Mouse (Mus musculus) layer of hippocampus, adult 9-11 months (tissue): ENCODE data around the gene Nceh1.
"Not testable (repeated sequence)": the region's sequence is repeated elsewhere in the genome, so short reads cannot be mapped to it uniquely, and the experiment has no call there.

Source experiments
- DNase-seq: peaks from one replicate; pipeline ENCODE4 v3.0.0; 2022

Gene Nceh1

DNA sequence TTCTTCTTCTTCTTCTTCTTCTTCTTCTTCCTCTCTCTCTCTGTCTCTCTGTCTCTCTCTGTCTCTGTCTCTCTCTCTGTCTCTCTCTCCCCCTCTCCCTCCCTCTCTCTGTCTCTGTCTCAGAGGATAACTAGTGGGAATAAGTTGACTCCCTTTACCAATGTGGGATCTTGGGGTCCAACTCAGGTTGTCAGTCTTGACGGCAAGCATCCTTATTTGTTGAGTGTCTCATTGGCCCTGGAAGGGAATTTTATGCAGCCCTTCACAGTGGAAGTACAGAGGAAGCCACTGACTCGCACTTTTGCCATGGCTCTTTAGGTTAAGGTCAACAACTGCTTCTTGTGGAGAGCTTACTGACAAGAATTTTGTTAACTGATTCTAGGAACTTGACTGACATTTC, 105.5 kb downstream of the Nceh1 start:
- DNase-seq, result no peak

DNA sequence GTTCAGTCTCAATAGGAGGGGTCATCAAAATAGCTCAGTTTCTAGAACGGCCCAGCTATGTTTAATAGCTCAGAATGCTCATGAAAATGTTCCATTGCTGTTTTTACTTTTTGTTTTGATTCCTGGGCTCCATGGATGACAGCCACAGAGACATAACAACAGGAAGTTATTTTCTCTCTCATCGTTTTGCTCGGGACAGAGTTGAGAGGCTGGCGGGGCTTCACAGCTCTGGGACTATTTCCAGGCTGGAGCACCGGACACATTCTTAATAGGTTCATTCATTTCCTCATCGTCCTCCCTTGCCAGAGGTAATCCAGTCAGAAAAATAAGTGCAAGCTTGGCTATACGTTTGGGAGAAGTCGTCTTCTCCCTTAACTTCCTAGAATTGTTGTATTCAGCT, 106.1 kb downstream of the Nceh1 start:
- DNase-seq, result no peak

DNA sequence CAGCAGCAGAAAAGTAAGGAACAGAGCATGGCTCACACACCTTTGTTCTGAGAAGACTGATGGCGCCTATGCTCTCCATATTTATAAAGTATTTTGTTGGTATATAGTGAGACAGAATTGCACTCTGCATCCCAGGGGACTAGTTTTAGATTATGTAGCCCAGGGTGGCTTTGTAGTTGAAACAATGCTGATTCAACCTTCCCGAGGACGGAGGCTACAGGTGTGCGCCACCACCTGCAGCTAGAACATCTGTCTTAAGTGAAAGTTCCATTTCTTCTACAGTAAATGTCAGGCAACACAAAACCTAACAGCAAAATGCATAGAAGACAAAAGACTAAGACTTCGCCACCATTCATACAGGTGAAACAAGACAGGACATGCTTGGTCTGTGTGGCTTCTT, 107.5 kb downstream of the Nceh1 start:
- no peak for DNase-seq

DNA sequence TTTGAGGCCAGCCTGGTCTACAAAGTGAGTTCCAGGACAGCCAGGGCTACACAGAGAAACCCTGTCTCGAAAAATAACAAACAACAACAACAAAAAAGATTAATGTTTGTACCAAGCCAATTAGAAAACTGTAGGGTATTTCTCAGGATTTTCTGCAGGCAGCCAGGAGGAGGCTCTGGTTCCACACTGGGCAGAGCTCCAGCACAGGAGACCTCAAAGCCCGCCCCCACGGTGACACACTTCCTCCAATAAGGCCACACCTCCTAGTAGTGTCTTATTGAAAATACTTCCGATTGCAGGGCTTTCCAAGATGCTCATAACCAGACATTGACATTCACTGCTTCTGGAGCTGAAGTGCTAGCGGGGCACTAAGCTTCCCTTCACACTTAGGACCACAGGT, 108.2 kb downstream of the Nceh1 start:
- DNase-seq, result not testable (repeated sequence)

DNA sequence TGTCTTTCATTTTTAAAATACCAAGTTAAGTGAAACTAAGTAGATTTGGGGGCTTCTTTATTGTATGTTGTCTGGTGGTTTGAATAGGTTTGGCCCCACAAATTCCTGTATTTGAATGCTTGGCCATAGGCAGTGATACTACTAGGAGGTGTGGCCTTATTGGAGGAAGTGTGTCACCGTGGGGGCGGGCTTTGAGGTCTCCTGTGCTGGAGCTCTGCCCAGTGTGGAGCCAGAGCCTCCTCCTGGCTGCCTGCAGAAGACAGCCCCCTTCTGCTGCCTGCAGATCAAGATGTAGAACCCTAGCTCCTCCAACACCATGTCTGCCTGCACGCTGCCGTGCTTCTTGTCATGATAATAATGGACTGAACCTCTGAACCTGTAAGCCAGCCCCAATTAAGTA, 108.6 kb downstream of the Nceh1 start:
- not testable (repeated sequence) for DNase-seq

DNA sequence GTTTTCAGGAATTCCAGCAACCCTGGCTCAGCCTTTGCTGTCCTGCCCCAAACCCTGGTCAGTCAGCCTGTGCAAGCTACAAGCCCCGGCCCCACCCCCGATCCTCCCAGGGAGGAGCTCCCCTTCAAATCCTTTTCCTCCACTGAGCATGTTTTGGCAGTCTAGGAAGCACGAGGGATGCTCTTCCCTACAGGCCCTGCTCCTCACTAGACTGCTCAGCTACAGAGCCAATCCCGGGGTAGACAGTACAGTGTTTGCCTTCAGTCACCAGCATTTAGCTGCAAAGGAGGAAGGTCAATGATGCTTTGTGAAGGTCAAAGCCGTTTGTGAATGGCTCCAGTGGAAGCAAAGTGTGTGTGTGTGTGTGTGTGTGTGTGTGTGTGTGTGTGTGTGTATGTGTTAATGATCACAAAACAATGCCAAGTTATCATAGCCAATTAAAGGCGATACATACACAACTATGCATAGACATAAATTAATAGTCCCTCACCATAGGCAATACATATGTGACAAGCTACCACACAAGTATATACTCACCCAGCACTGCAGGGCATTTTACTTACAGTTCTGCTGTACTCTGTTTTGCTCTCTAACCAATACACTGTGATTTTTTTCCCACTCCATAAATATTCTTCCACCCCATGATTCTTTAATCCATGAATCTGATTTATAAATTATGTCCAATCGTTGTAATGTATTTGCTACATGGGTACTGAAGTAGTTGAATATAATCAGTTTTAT, 111.0 kb downstream of the Nceh1 start:
- no peak for DNase-seq

DNA sequence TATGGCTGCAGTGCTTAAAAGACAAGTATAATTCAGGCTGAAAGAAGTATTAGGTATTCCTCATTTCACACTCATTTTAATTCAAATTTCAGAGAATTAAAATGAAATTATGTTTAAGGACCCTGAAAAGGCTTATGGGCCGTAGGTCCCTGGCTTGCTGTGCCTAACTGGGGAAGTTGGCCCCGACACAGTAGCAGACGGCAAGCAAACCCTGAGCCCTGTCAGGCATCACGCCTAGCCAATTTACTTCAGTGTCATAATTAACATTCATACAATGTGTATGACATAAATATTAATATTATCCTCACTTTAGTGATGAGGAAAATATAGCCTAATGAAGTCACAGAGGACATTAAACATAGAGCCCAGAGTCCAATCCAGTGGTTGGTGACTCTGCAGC, 117.7 kb downstream of the Nceh1 start:
- DNase-seq, result no peak

DNA sequence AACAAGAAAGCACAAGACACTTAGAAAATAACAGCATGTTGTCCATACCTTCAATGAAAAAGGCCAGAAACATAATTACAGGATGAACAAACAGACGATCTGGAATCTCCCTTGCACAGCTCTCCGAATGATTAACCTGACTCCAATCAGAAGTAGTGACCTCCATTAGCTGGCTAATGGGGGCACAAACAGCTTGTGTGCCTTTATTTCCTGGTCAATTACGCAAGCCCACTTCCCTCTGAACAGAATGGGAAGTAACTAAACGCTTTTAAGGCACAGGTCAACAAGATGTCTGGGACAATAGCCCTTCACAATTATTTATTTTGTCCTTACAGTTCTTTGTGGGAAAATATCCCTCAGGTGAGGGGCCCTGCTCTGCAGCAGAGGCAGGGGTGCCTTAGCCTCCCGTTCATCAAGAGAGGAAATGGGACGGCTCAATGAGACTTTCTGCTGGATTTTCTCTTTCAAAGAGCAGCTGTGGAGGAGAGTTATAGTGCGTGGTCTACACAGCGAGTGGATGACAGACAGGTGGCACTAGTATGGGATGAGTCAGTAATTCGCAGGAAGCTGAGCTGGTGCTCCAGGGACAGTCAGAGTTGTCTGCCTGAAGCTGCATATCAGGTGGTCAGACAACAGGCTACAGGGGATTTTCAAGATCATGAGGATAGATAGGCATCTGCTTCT, 119.7 kb downstream of the Nceh1 start:
- DNase-seq, result no peak

DNA sequence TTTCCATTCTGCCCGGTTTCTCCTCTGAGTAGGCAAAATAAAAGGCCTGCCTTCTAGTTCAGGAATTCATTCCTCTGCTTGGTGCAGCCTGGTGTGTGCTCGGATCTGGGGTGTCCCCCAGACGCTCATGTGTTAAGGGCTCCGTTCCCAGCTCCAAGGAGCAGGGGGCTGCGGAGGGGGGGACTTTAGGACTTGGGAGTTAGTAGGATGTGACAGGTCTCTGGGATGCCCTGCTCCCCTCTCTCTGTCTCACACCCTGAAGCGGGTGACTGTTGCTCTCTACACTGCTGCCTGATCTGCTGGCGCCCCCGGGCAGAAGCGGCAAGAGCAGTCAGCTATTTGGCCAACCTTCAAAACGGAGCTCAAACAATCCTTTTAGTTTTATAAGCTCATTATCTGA, 124.0 kb downstream of the Nceh1 start:
- DNase-seq, result no peak

DNA sequence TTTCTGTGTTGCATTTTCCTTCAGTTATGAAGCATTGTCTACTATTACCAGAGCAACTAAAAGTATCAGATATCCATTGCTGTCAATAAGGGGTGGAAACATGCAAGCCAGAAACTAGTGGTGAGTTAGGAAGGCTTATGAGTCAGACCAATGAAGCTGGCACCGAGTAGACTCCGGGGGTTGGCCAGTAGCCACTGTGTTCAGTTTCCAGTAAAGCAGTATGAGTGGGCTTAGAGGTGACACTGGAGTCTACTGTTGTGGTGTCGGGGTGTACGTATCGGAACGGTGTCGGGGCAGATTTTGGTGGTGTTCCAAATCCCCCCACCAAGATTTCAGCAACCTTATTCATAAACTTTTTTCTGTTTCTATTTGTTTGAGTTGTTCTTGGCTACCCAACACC, 128.2 kb downstream of the Nceh1 start:
- DNase-seq, result peak; percentile 34

DNA sequence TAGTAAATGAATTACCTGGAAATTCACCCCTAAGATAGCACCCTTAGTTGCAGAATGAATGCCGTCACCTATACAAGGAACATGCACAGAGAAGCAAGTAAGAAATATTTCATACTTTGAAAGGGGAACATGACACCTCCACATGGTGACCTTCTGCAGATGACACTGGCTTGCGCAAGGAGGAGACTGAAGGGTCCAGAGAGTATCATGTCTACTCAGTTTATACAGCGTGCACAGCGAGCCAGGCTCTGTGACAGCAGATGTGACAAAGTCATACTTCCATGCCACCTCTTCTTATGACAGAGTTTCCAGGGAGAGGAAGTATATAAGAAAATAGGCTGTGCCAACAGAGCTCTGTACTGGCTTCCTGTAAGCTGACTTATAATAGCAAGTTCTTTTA, 128.7 kb downstream of the Nceh1 start:
- no peak for DNase-seq

DNA sequence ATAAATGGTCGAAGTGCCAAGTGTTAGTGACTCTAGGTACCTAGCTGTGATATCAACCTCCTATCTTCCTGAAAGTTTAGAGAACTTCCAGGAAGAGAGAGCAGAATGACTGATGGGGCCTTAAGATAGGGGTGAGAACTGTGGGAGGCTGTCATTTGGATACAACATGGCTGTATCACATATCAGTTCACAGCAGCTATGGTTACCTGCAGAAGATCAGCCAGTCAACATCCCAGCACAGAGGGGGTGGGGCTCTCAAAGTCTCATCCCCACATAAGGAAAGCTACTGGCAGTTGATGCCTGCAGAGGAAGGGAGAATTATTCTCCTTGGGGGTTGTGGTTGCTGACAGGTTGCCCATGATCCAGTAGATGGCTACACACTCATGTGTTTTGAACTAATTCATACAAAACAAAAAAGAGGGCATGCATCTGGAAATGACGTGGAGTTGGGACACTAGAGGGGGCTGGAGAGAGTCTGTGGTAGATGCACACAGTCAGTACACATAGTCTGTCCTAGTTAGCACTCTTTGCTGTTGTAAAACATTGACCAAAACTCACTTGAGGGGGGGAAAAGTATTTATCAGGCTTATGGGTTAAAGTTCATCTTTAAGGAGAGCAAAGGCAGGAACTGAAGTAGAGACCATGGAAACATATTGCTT, 131.9 kb downstream of the Nceh1 start:
- DNase-seq, result no peak

DNA sequence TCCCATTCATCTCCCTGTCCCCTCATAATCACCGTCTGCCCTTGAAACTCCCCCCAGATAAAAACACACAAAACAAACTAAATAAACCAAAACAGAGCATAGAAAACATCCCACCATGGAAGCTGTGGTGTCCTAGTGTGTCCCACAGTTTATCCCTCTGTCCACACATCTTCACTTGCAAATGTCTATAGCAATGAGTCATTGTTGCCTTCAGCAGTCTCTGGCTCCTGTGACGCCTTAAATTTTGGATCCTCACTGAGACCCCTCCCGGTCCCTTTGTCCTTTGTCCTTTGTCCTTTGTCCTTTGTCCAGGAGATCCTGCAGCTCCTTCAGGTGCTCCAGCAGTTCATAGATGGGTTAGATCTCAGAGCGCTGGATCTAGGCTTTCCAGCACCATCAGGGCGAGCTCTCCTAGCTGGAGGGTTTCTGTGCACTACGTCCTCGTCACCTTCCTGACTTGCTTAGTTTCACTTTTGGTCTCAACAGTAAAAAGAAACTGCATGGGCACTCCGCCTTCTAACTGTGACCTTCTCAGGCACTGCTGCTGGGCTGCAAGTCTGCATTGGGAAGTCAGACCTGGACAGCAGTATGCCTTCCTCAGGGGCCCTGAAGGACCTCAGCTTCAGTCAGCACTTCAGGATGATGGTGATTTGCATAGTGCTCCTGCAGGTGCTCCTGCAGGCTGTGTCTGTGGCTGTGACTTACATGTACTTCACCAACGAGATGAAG, 134.0 kb downstream of the Nceh1 start, which contains the start of gene Tnfsf10:
Tnfsf10 (plus strand) TSS at position 470 of the 729 bp plus-strand sequence.
- no peak for DNase-seq

DNA sequence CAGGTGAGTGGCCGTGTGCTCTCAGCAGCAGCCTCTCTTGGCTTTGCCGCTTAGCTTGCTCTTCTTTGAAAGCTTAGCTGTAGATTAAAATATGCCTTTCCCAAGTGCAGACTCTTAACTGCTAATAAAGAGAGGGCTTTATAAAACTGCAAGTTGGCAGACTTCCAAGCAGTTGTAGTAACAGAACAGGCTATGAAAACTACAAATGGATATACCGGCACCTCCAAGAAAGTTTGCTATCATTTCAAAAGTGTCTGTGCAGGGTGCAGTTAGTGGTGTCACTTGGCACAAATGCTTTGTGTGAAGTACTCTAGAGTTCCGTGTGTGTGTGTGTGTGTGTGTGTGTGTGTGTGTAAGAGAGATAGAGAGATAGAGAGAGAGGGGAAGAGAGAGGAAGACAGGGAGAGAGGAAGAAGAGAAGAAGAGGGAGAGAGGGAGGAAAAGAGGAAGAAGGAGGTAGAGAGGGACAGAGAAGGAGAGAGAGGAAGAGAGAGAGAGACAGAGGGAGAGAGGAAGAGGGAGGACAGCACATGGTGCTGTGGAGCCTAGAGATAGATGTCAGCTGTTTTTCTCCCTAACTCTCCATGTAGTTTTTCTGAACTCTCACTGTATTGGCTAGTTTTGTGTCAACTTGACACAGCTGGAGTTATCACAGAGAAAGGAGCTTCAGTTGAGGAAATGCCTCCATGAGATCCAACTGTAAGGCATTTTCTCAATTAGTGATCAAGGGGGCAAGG, 134.7 kb downstream of the Nceh1 start:
- no peak for DNase-seq

DNA sequence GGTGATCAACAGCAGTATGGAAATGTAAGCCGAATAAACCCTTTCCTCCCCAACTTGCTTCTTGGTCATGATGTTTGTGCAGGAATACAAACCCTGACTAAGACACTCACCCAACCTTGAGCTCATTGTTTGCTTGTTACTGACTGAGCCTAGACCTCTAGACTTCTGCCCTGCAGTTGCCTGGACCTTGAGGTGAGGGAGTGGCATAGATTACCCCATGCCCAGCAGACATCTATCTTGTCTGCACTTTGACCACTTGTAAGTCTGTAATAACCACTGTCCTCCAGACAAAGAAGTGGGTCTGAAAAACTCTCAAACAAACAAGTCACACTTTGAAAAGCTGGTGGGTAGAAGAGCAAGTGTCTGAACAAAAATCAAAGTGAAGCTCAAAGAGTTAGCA, 136.9 kb downstream of the Nceh1 start:
- DNase-seq, result no peak

DNA sequence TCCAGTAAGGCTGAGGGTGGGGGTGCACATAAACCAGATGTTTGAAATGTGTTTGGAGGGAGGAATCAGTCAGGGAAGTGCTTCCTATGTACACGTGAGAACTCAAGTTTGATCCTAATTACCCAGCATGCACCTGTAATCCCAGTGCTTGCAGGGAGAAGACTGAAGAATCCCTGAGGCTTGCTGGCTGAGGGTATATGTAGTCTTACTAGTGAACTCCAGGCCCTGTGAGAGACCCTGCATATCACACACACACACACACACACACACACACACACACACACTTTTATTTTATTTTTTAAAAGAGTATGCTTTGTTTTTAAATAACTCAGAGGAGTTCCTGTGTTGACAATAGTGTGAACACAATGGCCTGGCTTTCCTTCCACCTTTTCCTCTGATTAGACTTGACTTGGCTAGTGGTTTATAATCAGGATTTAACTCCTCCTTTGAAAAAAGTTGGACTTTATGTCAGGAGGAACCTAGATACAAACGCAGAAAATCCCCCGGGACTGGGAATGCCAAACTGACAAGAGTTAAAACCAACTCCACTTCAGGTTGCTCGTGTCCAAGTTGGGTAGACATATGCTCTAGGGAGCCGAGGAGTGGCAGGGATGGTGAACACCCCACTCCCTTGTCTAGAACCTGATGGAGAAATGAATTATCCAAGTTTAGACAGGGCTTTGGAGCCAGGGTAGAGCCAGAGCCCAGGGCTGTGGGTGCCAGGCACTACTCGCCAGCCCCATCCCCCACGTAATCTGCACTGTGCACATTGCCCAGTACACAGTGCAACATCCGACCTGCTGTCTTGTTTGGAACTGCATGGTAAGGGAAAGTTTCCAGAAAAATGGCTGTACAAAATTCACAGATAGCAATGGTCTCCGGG, 138.1 kb downstream of the Nceh1 start:
- no peak for DNase-seq

DNA sequence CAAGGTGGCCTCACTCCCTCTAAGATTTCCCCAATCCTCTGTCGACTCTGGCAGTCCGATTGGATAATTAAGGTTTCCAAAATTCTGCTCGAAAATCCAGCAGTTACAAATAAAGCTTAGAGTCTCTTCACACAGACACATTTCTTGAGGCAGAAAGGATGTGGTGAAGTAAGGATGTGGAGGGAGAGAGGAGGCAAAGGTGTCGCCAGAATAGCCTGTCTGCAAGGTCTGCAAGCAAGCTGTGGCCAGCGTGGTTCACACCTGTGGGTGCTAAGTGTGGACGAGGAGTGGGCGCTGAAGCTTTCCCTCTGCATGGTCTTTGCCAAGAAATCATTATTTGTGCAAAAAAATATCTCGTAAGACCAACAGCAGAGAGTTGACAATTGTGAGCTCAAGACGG, 139.8 kb downstream of the Nceh1 start:
- no peak for DNase-seq

DNA sequence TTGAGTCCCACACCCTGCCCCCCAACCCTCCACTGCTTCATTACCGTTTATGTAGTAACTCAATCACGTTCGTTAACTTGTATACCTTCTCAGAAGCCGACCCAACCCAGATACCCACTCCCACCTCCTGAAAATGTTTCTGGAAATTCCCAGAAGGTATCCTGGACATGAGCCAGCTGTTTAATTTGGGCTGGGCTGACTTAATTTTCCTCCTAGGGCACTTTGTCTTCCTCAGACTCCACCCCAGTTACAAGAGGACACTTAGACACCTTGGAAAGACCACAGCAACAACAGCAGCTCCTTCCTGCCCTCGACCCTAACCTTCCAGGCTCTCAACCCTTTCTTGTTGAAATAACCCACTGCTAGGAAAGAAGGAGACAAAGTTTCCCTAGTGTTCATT, 140.8 kb downstream of the Nceh1 start:
- DNase-seq, result no peak

DNA sequence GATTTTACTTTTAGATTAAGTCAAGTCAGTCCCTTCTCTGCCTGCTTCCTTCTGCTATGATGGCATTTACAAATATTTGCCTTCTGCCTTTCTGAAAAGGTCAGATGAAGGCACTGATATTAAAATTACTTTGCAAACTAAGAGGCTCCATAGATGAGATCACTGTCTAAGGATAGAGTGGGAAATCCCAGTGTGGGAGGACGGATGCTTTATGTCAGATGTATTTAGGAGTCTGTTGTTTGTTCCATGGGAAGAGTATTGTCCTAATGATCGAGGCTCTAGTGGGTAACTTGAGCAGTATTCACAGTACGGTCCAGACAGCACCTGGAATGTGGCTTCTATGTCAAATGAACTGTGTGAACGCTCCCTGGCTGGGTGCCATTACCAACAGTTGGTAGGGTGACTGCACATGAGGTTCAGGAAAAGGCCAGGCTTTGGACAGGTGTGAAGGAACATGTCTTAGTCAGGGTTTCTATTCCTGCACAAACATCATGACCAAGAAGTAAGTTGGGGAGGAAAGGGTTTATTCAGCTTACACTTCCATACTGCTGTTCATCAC, 143.9 kb downstream of the Nceh1 start:
- DNase-seq, result no peak

DNA sequence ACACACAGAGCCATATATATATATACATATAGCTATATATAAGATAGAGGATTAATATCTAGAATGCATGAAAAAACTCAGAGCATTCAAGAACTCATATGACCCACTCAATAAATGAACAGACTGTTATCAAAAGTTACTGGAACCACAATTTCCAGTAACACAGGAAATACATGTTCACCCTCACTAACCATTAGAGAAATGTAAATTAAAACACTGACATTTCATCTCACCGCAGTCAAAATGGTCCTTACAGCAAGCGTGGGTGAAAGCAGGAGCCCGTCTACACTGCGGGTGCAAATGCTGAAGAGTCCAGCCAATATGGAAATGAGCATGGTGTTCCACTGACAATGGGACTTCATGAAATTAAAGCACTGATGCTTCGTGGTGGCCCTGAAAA, 147.9 kb downstream of the Nceh1 start:
- DNase-seq, result no peak
